Mouse (Mus musculus) kidney, embryonic 16.5 days (tissue): ENCODE measurements at regions not wholly inside any gene's neighbourhood (a gene's known extent, or its start where the extent isn't known, plus 50 kb on each side); places are given as distances from the start of the nearest gene placed in this dataset.
A peak's percentile ranks its signal among the peaks of the same experiment; 100 is the strongest.

ENCODE experiments used
- ATAC-seq: fragments of 200-750 bp; cut with Nextera tagmentation; 2 replicates; pipeline ENCODE4 v1.8.0; 2017; ENCODE audit warnings: moderate TSS enrichment; ENCODE audit not compliant: low FRiP score, low TSS enrichment
- H3K27ac ChIP-seq: fragments of 300-500 bp; sonication (generic); 2 replicates; pipeline ENCODE4 v1.5.1; 2014; ENCODE audit warnings: low read length
- H3K27me3 ChIP-seq: fragments of 300-500 bp; sonication (generic); 2 replicates; pipeline ENCODE4 v1.6.1; 2014; ENCODE audit warnings: low read length, control low read depth, mixed read lengths; ENCODE audit not compliant: insufficient read depth
- H3K36me3 ChIP-seq: fragments of 300-500 bp; sonication (generic); 2 replicates; pipeline ENCODE4 v1.6.1; 2014; ENCODE audit warnings: low read length, control low read depth, mixed read lengths; ENCODE audit not compliant: insufficient read depth
- H3K4me1 ChIP-seq: fragments of 300-500 bp; sonication (generic); 2 replicates; pipeline ENCODE4 v1.6.1; 2014; ENCODE audit warnings: low read length, control low read depth, mixed read lengths; ENCODE audit not compliant: insufficient read depth
- H3K4me2 ChIP-seq: fragments of 300-500 bp; sonication (generic); replicated peaks from 2 replicates; pipeline ENCODE4 v1.6.1; 2014; ENCODE audit warnings: low read depth, low read length
- H3K4me3 ChIP-seq: fragments of 300-500 bp; sonication (generic); 2 replicates; pipeline ENCODE4 v1.5.1; 2014; ENCODE audit warnings: mild to moderate bottlenecking, low read length
- H3K9ac ChIP-seq: fragments of 300-500 bp; sonication (generic); replicated peaks from 2 replicates; pipeline ENCODE4 v1.6.1; 2014; ENCODE audit warnings: low read length
- H3K9me3 ChIP-seq: fragments of 300-500 bp; sonication (generic); 2 replicates; pipeline ENCODE4 v1.6.1; 2016; ENCODE audit warnings: low read length, control low read depth
- whole genome bisulfite sequencing: fragments of 180-500 bp; shearing (Covaris S2); extraction: QIAGEN DNeasy Blood & Tissue Kit; methylation state at CpG from one replicate; pipeline ENCODE4 v1.1.7; 2014; 5-methylcytosine and 5-hydroxymethylcytosine counted together

GRCm38 (mm10) chr6:141091781-141092140 lies 157.3 kb upstream of the Pde3a start:
- H3K36me3 ChIP-seq, result no peaks in the 10 kb centered on the region
- H3K27ac ChIP-seq, result peak overlapping the region; percentile 25; the same call in 1 of the 2 replicates
- no peak overlapping the region for H3K9ac ChIP-seq
- no peaks in the 10 kb centered on the region for H3K27me3 ChIP-seq
- no peaks in the 10 kb centered on the region for H3K9me3 ChIP-seq
- H3K4me3 ChIP-seq, result no peak overlapping the region
- ATAC-seq, result peak; percentile 50; the same call in 1 of the 2 replicates
- 55% methylated on average over 6 of the region's 6 CpGs for WGBS
- H3K4me2 ChIP-seq, result no peak overlapping the region
- H3K4me1 ChIP-seq, result no peaks in the 10 kb centered on the region; the same call in 1 of the 2 replicates

GRCm38 (mm10) chr6:141097338-141098122 lies 151.5 kb upstream of the Pde3a start:
- ATAC-seq, result 0 out of 2 replicates have a peak, but pooled peaks have one; percentile 46
- no peaks in the 10 kb centered on the region for H3K9me3 ChIP-seq
- no peak overlapping the region for H3K4me3 ChIP-seq
- 47% methylated on average over 13 of the region's 13 CpGs for WGBS
- H3K27me3 ChIP-seq, result no peaks in the 10 kb centered on the region
- H3K4me1 ChIP-seq, result peaks cover 6% of the 10 kb centered on the region; the same call in 1 of the 2 replicates
- no peaks in the 10 kb centered on the region for H3K36me3 ChIP-seq
- H3K9ac ChIP-seq, result no peak overlapping the region
- H3K4me2 ChIP-seq, result no peak overlapping the region
- no peak overlapping the region for H3K27ac ChIP-seq

- H3K27me3 ChIP-seq, result no peaks in the 10 kb centered on the region
- no peaks in the 10 kb centered on the region for H3K36me3 ChIP-seq
- no peak for ATAC-seq
- WGBS, result 46% methylated on average over 5 of the region's 5 CpGs
- H3K9ac ChIP-seq, result no peak overlapping the region
- no peak overlapping the region for H3K27ac ChIP-seq
- 0 out of 2 replicates have a peak, but pooled peaks cover 3% of the 10 kb centered on the region for H3K4me1 ChIP-seq
- H3K4me2 ChIP-seq, result no peak overlapping the region
- H3K4me3 ChIP-seq, result no peak overlapping the region
- no peaks in the 10 kb centered on the region for H3K9me3 ChIP-seq
Measured at GRCm38 (mm10) chr6:141118287-141118686, 130.8 kb upstream of the Pde3a start.

GRCm38 (mm10) chr6:141126614-141127396 lies 122.3 kb upstream of the Pde3a start:
- ATAC-seq, result no peak
- Histone ChIP-seq H3K4me1 (no peaks in the 10 kb centered on the region), H3K4me2 (no peak overlapping the region), H3K27ac (no peak overlapping the region), H3K9ac (no peak overlapping the region), H3K27me3 (no peaks in the 10 kb centered on the region), H3K36me3 (no peaks in the 10 kb centered on the region), H3K4me3 (no peak overlapping the region), H3K9me3 (no peaks in the 10 kb centered on the region)
- WGBS, result 51% methylated on average over 10 of the region's 10 CpGs

GRCm38 (mm10) chr6:141129596-141129995 lies 119.5 kb upstream of the Pde3a start:
- no peak for ATAC-seq
- WGBS, result 78% methylated on average over 1 of the region's 1 CpGs

GRCm38 (mm10) chr6:141134176-141134575 lies 114.9 kb upstream of the Pde3a start:
- H3K9ac ChIP-seq, result no peak overlapping the region
- H3K36me3 ChIP-seq, result no peaks in the 10 kb centered on the region
- 43% methylated on average over 6 of the region's 6 CpGs for WGBS
- H3K27me3 ChIP-seq, result no peaks in the 10 kb centered on the region
- H3K4me3 ChIP-seq, result no peak overlapping the region
- no peaks in the 10 kb centered on the region for H3K4me1 ChIP-seq
- H3K4me2 ChIP-seq, result no peak overlapping the region
- no peak overlapping the region for H3K27ac ChIP-seq
- no peak for ATAC-seq
- no peaks in the 10 kb centered on the region for H3K9me3 ChIP-seq

More at GRCm38 (mm10) chr6:141129596-141129995, 119.5 kb upstream of the Pde3a start:
- Histone ChIP-seq H3K27ac (no peak overlapping the region), H3K9ac (no peak overlapping the region), H3K9me3 (no peaks in the 10 kb centered on the region), H3K4me1 (no peaks in the 10 kb centered on the region), H3K27me3 (no peaks in the 10 kb centered on the region), H3K4me2 (no peak overlapping the region), H3K4me3 (no peak overlapping the region), H3K36me3 (no peaks in the 10 kb centered on the region)

- no peak overlapping the region for H3K4me3 ChIP-seq
- no peaks in the 10 kb centered on the region for H3K4me1 ChIP-seq
- no peaks in the 10 kb centered on the region for H3K27me3 ChIP-seq
- no peaks in the 10 kb centered on the region for H3K9me3 ChIP-seq
- H3K36me3 ChIP-seq, result no peaks in the 10 kb centered on the region
- no peak overlapping the region for H3K27ac ChIP-seq
- H3K4me2 ChIP-seq, result no peak overlapping the region
- peak; percentile 94 for ATAC-seq
- WGBS, result 51% methylated on average over 12 of the region's 12 CpGs
- H3K9ac ChIP-seq, result no peak overlapping the region
Measured at GRCm38 (mm10) chr6:141136664-141137375, 112.2 kb upstream of the Pde3a start.

GRCm38 (mm10) chr6:141141016-141141415 lies 108.1 kb upstream of the Pde3a start:
- H3K9me3 ChIP-seq, result no peaks in the 10 kb centered on the region
- no peak overlapping the region for H3K4me2 ChIP-seq
- no peaks in the 10 kb centered on the region for H3K4me1 ChIP-seq
- H3K27ac ChIP-seq, result no peak overlapping the region
- H3K36me3 ChIP-seq, result no peaks in the 10 kb centered on the region
- no peak overlapping the region for H3K9ac ChIP-seq
- no peak for ATAC-seq
- H3K27me3 ChIP-seq, result no peaks in the 10 kb centered on the region
- H3K4me3 ChIP-seq, result no peak overlapping the region
- 86% methylated on average over 22 of the region's 22 CpGs for WGBS

- Histone ChIP-seq H3K27me3 (no peaks in the 10 kb centered on the region), H3K4me1 (no peaks in the 10 kb centered on the region), H3K4me2 (no peak overlapping the region), H3K4me3 (no peak overlapping the region), H3K36me3 (no peaks in the 10 kb centered on the region), H3K9ac (no peak overlapping the region), H3K27ac (no peak overlapping the region), H3K9me3 (no peaks in the 10 kb centered on the region)
- no peak for ATAC-seq
- 80% methylated on average over 5 of the region's 5 CpGs for WGBS
Measured at GRCm38 (mm10) chr6:141148417-141149169, 100.5 kb upstream of the Pde3a start.
